Mouse (Mus musculus) liver, adult 2 months (tissue): ENCODE data around the gene Gm20388.

ENCODE experiments used
- CTCF ChIP-seq: fragments of 200-500 bp; IDR thresholded peaks from 2 replicates; pipeline ENCODE4 v1.5.1; 2011; ENCODE audit warnings: low read depth, low read length, control low read depth
- POLR2A ChIP-seq: fragments of 200-500 bp; IDR thresholded peaks from 2 replicates; pipeline ENCODE4 v1.6.1; 2011; ENCODE audit warnings: low read length, control low read depth; ENCODE audit not compliant: insufficient read depth; ENCODE audit errors: extremely low read depth

DNA sequence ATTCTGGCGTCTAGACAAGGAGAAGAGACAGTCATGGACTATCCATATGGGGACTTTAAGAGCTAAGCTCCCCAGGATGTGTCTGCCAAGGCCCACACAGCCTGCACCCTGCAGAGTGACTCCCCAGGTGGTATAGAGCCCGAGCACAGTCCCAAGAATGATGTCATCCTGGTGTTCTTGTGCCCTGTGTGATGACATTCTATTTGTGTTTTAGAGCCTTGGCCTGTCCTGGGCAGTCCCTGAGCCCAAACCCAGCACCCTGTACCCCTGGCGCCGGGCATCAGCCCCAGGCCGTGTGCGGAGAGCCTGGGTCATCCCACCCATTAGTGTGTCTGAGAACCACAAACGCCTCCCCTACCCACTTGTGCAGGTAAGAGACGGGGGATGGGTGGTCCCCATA is 2945.6 kb downstream of the Gm20388 start:
- TF ChIP-seq CTCF (no peak), POLR2A (no peak)
